Mouse (Mus musculus) megakaryocyte-erythroid progenitor cell, adult 5-6 weeks (primary cell): ENCODE data around the gene Nup133. TPM values are rescaled to one million over a fixed set of nuclear protein-coding genes. Genes with fewer than 3 reads are reported as not detected.
"Not testable (repeated sequence)": the region's sequence is repeated elsewhere in the genome, so short reads cannot be mapped to it uniquely, and the experiment has no call there.

ENCODE experiments used
- ATAC-seq: replicated peaks from 2 replicates; pipeline ENCODE4 v1.8.0; 2016; ENCODE audit warnings: mild to moderate bottlenecking, inconsistent platforms; ENCODE audit not compliant: severe bottlenecking, poor library complexity, low FRiP score, low TSS enrichment
- total RNA-seq, 2 experiments: library from RNA; stranded (forward) in 1 of 2; stranded (reverse) in 1 of 2; fragments of 200-1000, 215-1000 nt in 1 of 2; fragments of >200 nt in 1 of 2; fragmentation: Nextera tagmentation in 1 of 2; gene quantifications; 2 replicates each; pipeline ENCODE4 v1.2.3; 2014 to 2017

Nup133 gene
- total RNA-seq (2014; fragmentation: Nextera tagmentation) (37.6 and 47.2 TPM in 2 replicates), total RNA-seq (2017) (35.7 and 36.3 TPM in 2 replicates)

DNA sequence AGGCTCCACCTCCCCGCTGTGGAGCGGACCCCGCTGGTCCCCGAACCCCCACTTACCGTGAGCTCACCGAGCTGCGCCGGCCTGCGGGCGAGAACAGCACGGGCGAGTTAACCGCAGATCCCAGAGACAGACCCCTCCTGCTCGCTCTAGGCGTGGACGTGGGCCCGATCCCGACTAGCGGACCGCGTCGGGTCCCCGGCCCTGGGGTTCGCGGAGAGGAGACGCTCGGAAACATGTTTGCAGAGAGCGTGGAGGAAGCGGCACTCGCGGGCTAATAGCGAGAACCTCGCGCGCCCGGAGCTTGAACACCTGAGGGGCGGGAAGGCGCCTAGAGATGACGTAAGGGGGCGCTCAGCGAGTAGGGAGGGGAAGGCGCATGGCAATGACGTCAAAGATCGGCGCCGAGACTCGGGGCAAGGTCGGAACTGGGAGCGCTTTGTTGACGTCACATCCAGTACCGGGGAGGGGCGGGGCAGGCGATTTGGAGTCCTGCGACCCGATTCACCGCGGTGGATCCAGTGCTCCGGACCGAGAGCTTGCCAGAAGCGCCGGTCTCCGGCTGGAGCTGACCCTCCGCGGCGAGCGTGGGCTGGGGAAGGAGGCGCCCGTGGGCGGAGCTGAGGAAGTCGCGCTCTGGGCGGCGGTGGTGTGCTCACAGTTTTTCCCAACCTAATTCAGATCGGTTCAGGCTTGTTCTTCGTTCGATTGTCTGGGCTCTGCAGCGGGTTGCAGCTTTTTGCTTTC, at the start of gene Nup133:
Gene Nup133 (minus strand): TSS at position 324 of the 744 bp plus-strand sequence.
- ATAC-seq = peak; percentile 83

GRCm38 (mm10) chr8:123993997-123994396, 44.9 kb upstream of the Nup133 start:
- no peak for ATAC-seq

DNA sequence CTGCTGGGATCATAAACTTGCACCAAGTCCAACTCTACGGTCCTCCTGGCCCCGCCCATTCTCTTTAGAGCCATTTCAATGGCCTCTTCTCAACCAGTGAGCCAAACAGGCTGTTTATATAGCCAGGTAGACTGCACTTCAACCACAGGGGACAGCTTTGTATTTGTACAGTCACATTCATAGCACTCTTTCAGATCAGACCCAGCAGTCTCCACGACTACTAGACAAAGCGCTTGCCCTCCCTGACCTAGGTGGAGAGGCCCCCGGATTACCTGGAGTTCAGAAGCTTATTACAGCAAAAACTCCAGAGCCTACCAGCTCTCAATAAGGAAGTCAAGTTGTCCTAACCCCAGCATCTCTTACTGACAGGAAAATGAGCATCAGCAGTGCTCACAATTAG, 44.5 kb upstream of the Nup133 start:
- ATAC-seq = no peak

- no peak for ATAC-seq
Observed at GRCm38 (mm10) chr8:123992587-123992986, 43.5 kb upstream of the Nup133 start.

DNA sequence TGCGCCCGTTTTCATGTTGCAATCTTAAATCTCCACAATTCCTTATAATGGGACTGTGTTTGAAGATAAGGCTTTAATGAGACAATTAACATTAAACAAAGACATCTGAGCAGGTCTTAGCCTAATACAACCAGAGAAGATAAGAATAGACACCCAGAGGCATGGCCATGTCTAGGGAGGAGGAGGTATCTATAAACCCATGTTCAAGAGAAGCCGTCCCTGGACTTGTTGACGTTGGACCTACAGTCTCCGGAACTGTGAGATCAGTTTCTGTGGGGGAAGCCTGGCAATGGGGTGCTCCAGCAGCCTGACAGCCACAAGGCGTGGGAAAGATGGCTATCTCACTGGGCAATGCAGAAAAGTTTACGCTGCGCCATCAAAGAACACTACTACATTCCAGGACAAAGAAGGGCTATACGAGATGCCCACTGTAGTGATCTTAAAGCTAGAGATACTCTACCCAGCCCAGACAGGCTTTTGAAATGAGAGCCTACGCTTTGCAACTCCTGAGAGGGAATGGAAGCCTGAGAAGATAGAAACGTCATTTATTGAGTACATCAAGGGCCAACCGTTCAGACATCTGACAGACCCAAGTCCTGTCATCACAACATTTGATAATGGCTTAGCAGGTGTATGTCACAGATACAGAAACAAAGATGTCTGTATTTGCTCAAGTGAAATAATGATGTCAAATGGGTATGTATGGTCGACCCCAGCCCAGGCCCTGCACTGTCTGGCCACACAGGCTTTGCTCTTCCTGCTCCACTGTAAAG, 41.4 kb upstream of the Nup133 start:
- peak; percentile 67 for ATAC-seq

DNA sequence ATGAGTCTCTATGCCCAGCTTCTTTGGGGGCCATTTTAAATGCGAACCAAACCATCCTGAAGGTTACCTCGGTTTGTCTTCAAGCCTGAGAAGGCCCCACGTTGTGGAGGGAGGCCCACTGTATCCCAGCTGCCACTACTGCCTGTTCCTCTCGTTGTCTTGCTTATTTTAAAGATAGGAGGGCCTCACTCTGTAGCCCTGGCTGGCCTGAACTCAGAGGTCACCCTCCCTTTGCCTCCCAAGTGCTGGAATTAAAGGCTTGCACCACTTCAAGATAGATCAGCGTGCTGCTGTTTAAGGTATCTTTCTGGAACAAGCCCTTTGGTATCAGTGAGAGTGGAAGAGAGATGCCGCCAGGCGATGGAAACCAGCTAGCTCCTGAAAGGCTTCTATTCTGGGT, 40.1 kb upstream of the Nup133 start:
- peak; percentile 18 for ATAC-seq

DNA sequence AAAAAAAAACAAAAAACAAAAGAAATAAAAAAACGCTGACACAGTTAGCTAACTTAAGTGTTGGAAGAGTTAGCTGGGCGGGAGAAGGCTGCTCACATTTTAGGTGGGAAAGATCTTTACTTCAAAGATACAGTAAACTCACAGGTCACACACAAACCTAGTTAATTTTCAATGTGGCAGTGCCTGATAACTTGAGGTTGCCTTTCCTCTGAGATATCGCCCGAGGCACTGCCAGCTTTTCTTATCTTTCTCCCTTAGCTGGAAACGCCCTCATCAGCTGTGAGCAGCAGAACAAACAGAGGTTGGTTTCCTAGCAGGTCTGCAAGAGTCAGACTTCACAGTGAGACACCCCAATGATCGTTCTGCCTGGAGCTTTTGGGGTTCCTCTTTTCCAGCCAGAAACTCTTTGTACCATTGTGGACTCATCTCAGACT, 39.6 kb upstream of the Nup133 start:
- ATAC-seq = peak; percentile 75

GRCm38 (mm10) chr8:123982826-123983400, 33.8 kb upstream of the Nup133 start, which contains the start of gene Abcb10:
TSS of gene Abcb10 (minus strand) at chr8:123983122.
- ATAC-seq = peak; percentile 46

GRCm38 (mm10) chr8:123982291-123982793, 33.3 kb upstream of the Nup133 start:
- ATAC-seq = 0 out of 2 replicates have a peak, but pooled peaks have one; percentile 8

DNA sequence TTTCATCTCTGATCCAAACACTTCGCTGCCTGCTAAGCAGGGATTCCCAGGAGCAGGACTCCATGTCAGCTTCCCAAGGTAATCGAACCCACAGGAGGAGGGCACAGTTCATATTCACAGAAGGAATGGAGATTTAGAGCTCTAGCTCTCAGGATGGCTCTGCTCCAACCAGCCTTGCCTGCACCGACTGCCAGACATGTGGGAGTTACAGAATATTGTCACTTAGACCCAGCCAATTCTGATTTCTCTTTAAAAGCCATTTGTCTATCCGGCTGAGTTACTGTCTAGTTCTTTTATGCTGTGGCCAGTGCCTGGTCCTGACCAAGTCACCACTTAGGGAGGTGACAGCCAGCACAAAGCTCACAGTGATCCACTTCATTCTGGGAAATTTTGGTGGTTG, 32.6 kb upstream of the Nup133 start:
- no peak for ATAC-seq

DNA sequence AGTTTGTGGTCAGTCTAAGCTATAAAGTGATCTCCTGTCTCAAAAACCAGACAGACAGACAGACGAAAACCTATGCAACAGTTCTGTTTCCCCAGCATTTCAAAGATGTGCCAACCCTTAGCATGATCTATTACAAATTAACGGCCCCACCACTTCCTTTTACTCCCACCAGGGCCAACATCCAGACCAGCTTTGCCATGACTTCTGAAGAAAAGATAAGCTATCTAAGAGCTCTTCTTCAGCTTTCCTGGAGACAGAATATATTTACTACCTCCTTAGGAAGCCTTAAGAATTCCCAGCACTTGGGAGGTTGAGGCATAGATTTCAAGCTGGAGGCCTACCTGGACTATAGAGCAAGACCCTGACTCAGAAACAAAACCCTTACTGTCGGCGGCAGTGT, 31.2 kb upstream of the Nup133 start:
- ATAC-seq = no peak

DNA sequence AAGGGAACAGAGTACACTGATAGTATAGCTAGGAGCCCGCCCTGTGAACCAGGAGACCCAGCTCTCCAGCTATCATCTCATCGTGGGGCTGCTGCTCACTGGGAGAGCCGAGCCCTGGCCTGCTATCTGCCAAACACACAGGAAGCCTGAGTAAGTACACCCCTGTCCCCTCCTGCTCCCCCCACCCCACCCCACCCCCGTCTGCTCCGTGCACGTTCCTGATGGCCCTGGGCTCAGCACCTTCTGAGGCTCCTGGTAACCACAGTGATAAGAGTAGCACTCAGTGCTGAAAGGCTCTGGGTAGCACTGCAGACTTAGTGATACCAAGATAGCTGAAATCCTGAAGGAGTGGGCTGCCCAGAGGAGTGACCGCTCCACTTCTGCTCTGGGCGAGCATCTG, 29.9 kb upstream of the Nup133 start:
- peak; percentile 88 for ATAC-seq

DNA sequence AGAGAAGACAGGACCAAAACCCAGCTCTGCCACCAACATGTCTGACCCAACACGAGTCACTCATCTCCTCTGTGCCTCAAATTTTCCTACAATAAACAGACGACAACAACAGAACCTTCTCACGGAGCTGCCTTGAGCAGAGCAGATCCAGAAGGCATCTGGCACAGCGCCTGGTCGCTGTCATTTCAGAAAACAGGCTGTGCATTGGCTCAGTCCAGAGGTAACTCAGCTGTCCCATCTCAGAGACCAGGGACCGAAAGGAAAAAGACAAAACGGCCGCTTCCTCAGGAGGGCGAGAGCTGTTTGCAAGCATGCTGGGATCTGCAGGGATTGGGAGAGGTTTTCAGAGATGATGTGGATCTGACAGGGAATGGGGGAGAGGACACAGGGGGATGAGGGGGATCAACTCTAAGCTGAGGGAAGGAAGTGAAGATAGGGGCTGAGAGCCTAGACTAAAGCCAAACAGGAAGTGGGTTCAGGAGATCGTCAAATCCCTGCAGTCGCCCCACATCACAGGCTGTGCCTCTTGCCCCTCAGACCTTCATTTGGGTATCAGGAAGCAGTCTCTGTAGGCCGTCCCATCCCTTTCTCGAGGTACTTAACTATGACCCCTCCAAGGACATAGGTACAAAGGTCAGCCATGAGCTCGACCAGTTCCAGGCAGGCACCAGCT, 29.2 kb upstream of the Nup133 start:
- peak; percentile 7; the same call in 1 of the 2 replicates for ATAC-seq

GRCm38 (mm10) chr8:123977499-123977898, 28.4 kb upstream of the Nup133 start:
- ATAC-seq = no peak

GRCm38 (mm10) chr8:123973495-123973894, 24.4 kb upstream of the Nup133 start:
- no peak for ATAC-seq

DNA sequence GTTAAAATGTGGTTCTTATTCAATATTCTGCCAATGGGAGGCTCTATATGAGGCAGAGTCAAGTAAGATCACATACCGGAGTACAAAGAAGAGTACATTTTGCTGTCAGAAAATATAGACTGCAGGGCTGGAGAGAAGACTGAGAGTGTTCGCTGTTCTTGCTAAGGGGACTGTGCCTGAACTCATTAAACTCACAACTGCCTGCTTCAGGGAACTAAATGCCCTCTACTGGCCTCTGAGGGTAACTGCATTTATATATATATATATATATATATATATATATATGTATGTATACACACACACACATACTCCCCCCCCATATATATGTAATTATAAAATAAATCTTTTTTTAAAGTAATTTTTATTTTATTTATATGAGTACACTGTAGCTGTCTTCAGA, 17.8 kb upstream of the Nup133 start:
- ATAC-seq = peak; percentile 45; the same call in 1 of the 2 replicates

DNA sequence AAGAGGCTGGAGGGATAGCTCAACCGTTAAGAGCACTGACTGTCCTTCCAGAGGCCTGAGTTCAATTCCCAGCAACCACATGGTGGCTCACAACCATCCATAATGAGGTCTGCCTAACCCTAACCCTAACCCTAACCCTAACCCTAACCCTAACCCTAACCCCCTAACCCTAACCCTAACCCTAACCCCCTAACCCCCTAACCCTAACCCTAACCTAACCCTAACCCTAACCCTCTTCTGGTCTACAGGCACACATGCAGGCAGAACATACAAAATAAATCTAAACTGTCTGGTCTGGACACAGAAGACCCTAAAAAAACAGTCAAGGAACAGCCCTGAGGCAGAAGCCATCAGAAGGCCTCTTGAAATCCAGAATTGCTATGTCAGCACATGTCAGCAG, 12.3 kb upstream of the Nup133 start:
- no peak for ATAC-seq

GRCm38 (mm10) chr8:123960556-123960955, 11.5 kb upstream of the Nup133 start:
- not testable (repeated sequence) for ATAC-seq

DNA sequence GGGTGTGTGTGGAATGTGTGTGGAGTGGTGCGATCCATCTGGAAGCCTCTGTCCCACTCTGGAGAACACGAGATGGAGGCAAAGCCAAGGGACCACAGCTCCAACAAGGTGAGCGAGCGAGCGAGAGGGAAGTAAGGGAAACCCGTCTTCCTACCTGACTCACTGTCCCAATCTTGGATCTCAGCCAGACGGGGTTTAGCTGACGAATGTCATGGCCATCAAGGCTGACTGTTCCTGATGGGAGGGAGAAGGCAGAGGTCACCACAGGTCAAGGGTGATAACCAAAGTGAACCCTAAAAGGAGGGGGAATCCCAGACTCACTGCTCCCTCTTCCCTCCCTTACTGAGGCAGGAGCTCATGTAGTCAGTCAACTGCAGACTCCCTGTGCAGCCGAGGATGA, 11.0 kb upstream of the Nup133 start:
- no peak for ATAC-seq
